Mouse (Mus musculus): ENCODE measurements around the gene Zbtb25. TPM values are rescaled to one million over a fixed set of nuclear protein-coding genes. Genes with fewer than 3 reads are reported as not detected.
A peak's percentile ranks its signal among the peaks of the same experiment; 100 is the strongest.

The Zbtb25 gene
- polyA plus RNA-seq, 1 experiment from 2014 or later, result 22.5 TPM

DNA sequence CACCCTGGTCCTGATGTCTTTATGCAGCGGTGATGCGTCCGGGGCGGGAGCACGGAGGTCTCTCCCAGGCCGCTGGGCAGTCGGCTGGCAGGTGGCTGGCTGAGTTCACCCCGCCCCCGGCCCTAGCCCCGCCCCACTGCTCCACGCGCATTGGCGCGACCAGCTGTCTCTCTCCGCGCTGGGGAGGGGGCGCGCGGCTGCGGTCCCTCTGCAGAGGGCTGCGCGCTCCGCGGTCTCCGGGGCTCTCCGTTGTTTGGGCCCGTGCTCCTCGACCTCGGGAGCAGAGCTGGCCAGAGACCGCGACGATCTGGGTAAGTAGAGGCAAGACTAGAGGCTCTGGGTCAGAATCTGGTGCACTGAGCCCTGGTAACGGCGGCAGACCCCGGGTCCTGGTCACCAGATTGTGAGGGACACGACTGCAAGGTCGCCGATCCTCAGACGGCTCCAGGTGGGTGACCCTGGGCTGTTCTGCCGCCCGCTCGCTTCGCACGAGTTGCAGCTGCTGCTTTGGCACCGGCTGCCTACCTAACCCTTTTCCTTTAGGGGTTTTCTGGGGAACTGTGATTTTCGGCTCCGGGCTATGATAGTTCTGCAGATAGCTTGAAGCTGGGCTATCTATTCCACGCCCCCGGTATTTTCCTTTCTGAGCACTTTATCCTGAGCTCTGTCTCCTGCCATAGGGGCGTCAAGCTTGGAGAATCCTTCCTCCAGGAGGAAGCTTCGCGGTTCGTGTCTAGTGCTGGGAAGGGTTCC, 44.5 kb downstream of the Zbtb25 start, which contains the start of gene Akap5:
Gene Akap5, plus strand, starts transcription at position 213 of the 753 bp plus-strand sequence.
- Histone ChIP-seq H3K9ac (peak within 1 kb of the TSS; percentile 69), H3K27ac (no peak within 1 kb of the TSS), H3K4me3 (replicated peaks) (peak within 1 kb of the TSS; percentile 62), H3K36me3 (replicated peaks) (peaks cover 15% of the 10 kb centered on the region; the same call in 1 of the 2 replicates), H3K27me3 (peaks cover 12% of the 10 kb centered on the region; the same call in 1 of the 2 replicates), H3K4me2 (peak within 1 kb of the TSS; percentile 88), H3K9me3 (no peaks in the 10 kb centered on the region), H3K4me1 (0 out of 2 replicates have a peak, but pooled peaks cover 4% of the 10 kb centered on the region)
- 2% methylated on average over 51 of the region's 53 CpGs for WGBS
- ATAC-seq (ENCODE audit: low FRiP score), result peak; percentile 99

DNA sequence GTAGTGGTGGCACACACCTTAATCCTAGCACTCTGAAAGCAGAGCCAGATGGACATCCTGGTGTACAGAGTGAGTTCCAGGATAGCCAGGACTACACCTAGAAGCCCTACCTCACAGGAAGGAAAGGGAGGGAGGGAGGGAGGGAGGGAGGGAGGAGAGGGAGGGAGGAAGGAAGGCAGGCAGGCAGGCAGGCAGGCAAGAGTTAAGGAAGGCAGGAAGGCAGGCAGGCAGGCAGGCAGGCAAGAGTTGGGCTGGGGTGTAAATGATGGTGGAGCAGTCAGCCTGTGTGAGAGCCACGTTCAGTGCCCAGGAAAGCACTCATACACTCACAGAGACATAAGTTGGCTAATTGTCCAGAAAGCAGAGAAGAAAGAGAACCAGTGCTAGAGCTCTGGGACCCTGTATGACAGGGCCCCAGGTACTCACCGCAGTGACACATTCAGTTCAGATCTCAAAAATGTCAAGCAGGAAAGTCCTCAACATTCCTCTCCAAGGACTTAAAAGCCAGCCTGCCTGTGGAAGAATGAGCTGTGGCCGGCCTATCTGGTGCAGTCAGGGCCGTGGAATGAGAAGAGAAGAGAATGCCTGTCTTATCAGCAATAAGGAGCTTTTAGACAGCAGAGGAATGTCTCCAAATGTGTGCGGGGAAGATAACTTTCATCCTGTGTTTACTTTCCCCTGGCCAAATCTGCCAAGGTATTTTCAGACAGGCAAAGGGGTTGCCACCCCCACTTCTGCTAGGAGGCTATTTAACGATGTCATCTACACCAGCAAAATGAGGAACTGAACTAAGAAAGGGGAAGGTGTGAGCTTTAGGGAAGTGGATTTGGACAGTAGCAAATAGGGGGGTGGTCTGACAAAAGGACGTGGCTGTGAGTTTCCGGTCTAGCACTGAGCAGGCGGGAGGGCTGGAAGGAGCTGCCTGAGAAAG, 50.9 kb downstream of the Zbtb25 start:
- WGBS, result 79% methylated on average over 9 of the region's 9 CpGs
- H3K4me1 ChIP-seq, result no peaks in the 10 kb centered on the region
- peaks cover 24% of the 10 kb centered on the region for H3K36me3 ChIP-seq (replicated peaks)
- H3K27ac ChIP-seq, result no peak overlapping the region
- H3K27me3 ChIP-seq, result no peaks in the 10 kb centered on the region
- no peak overlapping the region for H3K9ac ChIP-seq
- no peak for ATAC-seq (ENCODE audit: low FRiP score)
- H3K4me3 ChIP-seq (replicated peaks), result no peak overlapping the region
- H3K4me2 ChIP-seq, result no peak overlapping the region
- H3K9me3 ChIP-seq, result no peaks in the 10 kb centered on the region

DNA sequence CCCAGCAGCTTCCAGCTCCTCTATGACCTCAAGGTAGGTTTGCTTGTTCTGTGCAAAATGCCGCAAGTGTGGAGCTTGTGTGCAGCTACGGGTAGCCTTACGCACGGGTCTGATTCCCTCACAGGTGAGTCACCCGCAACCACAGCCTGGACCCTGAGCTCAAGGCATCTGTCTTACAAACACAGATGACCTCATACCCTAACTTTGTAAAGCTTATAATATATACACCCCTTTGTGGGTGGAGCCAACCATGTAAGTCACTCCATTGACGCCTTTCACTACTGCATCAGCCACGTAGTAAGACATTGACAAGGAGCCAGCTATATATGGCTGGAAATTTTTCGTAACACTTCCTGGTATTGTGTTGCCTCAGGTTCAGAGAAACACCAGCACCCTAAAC, 57.5 kb downstream of the Zbtb25 start:
- ATAC-seq (ENCODE audit: low FRiP score), result no peak
- Histone ChIP-seq H3K36me3 (replicated peaks) (peaks cover 30% of the 10 kb centered on the region), H3K4me2 (no peak overlapping the region), H3K4me3 (replicated peaks) (no peak overlapping the region), H3K9ac (no peak overlapping the region), H3K4me1 (peaks cover 5% of the 10 kb centered on the region; the same call in 1 of the 2 replicates), H3K27ac (no peak overlapping the region), H3K27me3 (no peaks in the 10 kb centered on the region), H3K9me3 (no peaks in the 10 kb centered on the region)
- 94% methylated on average over 8 of the region's 8 CpGs for WGBS

DNA sequence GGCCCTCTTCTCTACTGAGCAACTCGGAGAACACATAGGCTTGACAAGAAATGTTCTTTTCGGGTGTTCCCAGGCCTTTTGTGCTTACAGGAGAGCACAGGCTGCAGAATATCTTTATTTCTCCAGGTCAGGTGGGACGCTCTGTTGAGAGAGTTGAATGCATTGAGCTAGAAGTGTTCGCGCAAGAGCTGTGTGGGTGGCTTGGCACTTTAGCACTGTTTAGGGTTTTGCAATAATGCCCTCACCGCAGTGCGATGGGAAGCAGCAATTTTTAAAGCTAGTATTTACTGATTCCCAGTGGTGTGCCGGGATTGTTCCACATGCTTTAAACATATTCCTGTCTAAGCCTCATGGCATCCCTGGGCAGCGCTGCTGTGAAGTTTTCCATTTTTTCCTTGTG, 58.2 kb downstream of the Zbtb25 start:
- Histone ChIP-seq H3K36me3 (replicated peaks) (peaks cover 37% of the 10 kb centered on the region), H3K9me3 (no peaks in the 10 kb centered on the region), H3K27me3 (no peaks in the 10 kb centered on the region), H3K9ac (no peak overlapping the region), H3K4me3 (replicated peaks) (no peak overlapping the region), H3K27ac (no peak overlapping the region), H3K4me1 (peaks cover 5% of the 10 kb centered on the region), H3K4me2 (no peak overlapping the region)
- 95% methylated on average over 9 of the region's 9 CpGs for WGBS
- no peak for ATAC-seq (ENCODE audit: low FRiP score)

- no peak overlapping the region for H3K9ac ChIP-seq
- H3K4me3 ChIP-seq (replicated peaks), result no peak overlapping the region
- peaks cover 38% of the 10 kb centered on the region for H3K36me3 ChIP-seq (replicated peaks)
- WGBS, result 84% methylated on average over 6 of the region's 6 CpGs
- peaks cover 5% of the 10 kb centered on the region for H3K4me1 ChIP-seq
- H3K4me2 ChIP-seq, result no peak overlapping the region
- no peak for ATAC-seq (ENCODE audit: low FRiP score)
- H3K27ac ChIP-seq, result no peak overlapping the region
- no peaks in the 10 kb centered on the region for H3K27me3 ChIP-seq
- H3K9me3 ChIP-seq, result no peaks in the 10 kb centered on the region
Observed at GRCm38 (mm10) chr12:76310633-76311032, 58.8 kb downstream of the Zbtb25 start.

GRCm38 (mm10) chr12:76310007-76310406, 59.4 kb downstream of the Zbtb25 start:
- no peak overlapping the region for H3K27ac ChIP-seq
- no peak overlapping the region for H3K4me3 ChIP-seq (replicated peaks)
- no peak overlapping the region for H3K4me2 ChIP-seq
- no peak overlapping the region for H3K9ac ChIP-seq
- H3K4me1 ChIP-seq, result peaks cover 5% of the 10 kb centered on the region
- H3K27me3 ChIP-seq, result no peaks in the 10 kb centered on the region
- 91% methylated on average over 6 of the region's 6 CpGs for WGBS
- H3K36me3 ChIP-seq (replicated peaks), result peaks cover 41% of the 10 kb centered on the region
- no peaks in the 10 kb centered on the region for H3K9me3 ChIP-seq
- ATAC-seq (ENCODE audit: low FRiP score), result no peak

DNA sequence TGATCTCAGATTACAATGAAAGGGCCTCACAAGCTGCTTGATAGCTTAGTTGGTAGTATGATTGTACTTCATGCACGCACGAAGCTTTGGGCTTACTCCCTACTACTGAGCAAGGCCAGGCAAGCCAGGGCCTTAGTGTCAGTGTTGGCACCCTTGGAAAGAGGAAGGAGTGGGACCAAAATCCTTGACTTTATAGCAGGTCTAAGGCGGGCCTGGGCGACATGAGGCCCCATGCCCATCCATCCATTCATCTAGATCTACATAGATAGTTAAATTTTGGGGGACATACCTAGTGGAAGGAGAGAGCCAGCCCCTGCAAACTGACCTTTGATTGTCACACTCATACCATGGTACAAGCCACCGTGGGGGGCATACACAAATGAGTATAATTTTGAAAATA, 61.0 kb downstream of the Zbtb25 start:
- Histone ChIP-seq H3K4me3 (replicated peaks) (no peak overlapping the region), H3K9ac (no peak overlapping the region), H3K9me3 (no peaks in the 10 kb centered on the region), H3K36me3 (replicated peaks) (peaks cover 42% of the 10 kb centered on the region), H3K4me2 (no peak overlapping the region), H3K27ac (0 out of 2 replicates have a peak overlapping the region, but pooled peaks have one; percentile 25), H3K27me3 (no peaks in the 10 kb centered on the region), H3K4me1 (peaks cover 5% of the 10 kb centered on the region)
- no peak for ATAC-seq (ENCODE audit: low FRiP score)
- 89% methylated on average over 5 of the region's 5 CpGs for WGBS

- H3K4me3 ChIP-seq (replicated peaks), result no peak overlapping the region
- H3K4me1 ChIP-seq, result peaks cover 5% of the 10 kb centered on the region
- no peak overlapping the region for H3K27ac ChIP-seq
- no peaks in the 10 kb centered on the region for H3K9me3 ChIP-seq
- no peak for ATAC-seq (ENCODE audit: low FRiP score)
- no peak overlapping the region for H3K4me2 ChIP-seq
- 75% methylated on average over 9 of the region's 9 CpGs for WGBS
- peaks cover 39% of the 10 kb centered on the region for H3K36me3 ChIP-seq (replicated peaks)
- H3K9ac ChIP-seq, result no peak overlapping the region
- no peaks in the 10 kb centered on the region for H3K27me3 ChIP-seq
Observed at GRCm38 (mm10) chr12:76307964-76308363, 61.4 kb downstream of the Zbtb25 start.

DNA sequence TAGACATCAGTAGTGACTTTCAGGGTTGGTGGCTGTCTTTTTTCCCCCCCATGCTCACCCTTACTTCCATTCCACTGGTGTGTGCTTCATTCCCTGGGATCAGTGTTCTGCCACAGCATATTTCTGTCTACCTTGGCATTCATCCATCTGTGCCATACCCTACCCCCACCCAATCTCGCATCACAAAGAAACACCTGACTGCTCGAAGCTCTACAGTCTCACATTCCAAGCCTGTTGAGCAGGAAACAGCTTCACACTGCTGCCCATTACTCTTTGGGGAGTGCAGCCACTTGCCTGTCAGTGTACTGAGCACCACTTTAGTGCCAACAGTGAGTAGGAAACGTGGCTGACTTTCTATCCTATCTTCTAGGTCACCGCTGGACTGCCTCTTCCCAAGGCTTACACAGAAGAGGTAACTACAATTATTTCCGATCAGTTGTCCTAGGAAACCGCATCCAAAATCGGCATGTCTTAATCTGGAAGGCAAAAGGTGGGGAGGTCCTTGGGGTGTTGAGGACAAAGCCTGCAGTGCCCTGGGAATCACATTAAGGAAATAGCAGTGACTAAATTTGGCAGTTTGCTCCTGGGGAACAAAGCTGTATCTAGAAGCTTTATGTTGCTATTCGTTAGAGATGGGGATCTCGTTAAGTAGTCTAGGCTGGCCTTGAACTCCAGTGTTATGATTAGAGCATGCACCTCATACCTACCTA, 62.4 kb downstream of the Zbtb25 start:
- ATAC-seq (ENCODE audit: low FRiP score), result no peak
- WGBS, result 70% methylated on average over 9 of the region's 9 CpGs
- Histone ChIP-seq H3K9ac (no peak overlapping the region), H3K36me3 (replicated peaks) (peaks cover 31% of the 10 kb centered on the region), H3K27ac (no peak overlapping the region; the same call in 1 of the 2 replicates), H3K4me2 (no peak overlapping the region), H3K4me3 (replicated peaks) (no peak overlapping the region), H3K4me1 (peaks cover 5% of the 10 kb centered on the region), H3K9me3 (no peaks in the 10 kb centered on the region), H3K27me3 (no peaks in the 10 kb centered on the region)

DNA sequence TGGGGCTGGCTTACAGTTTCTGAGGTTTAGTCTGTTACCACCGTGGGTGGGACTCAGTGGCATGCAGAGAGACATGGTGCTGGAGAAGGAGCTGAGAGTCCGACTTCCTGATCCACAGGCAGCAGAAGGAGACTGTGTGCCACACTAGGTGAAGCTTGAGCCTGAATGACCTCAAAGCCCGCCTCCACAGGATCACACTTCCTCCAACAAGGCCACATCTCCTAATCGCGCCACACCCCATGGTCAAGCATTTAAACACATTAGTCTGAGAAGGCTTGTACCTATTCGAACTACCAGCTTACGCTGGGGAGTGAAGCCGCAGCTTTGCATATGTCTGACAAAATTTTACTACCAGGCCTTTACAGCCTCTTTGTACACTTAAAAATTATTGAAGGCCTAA, 64.3 kb downstream of the Zbtb25 start:
- Histone ChIP-seq H3K4me3 (replicated peaks) (no peak overlapping the region), H3K4me1 (peaks cover 5% of the 10 kb centered on the region), H3K27me3 (no peaks in the 10 kb centered on the region), H3K36me3 (replicated peaks) (peaks cover 32% of the 10 kb centered on the region), H3K9ac (no peak overlapping the region), H3K4me2 (no peak overlapping the region), H3K9me3 (no peaks in the 10 kb centered on the region), H3K27ac (no peak overlapping the region)
- ATAC-seq (ENCODE audit: low FRiP score), result no peak
- WGBS, result 92% methylated on average over 8 of the region's 8 CpGs

DNA sequence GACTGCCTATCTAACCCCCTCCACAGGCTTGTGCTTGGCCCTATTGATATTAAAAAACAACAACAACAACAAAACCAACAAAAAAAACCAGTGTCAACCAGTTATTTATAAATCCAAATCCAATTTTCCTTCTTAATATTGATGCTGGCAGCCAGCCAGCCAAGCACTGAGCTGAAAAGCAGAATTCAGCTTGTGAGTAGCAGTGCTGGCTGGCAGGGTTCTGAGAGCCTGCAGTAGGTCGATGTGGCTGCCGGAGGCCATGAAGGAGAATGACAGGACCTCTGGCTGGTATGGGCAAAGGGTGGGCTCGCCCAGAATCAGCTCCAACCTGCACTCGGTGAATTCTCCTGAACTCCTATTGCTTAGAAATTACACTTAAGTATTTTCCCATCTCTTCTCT, 65.2 kb downstream of the Zbtb25 start:
- Histone ChIP-seq H3K4me1 (peaks cover 5% of the 10 kb centered on the region), H3K27ac (no peak overlapping the region), H3K4me3 (replicated peaks) (no peak overlapping the region), H3K9me3 (no peaks in the 10 kb centered on the region), H3K36me3 (replicated peaks) (peaks cover 33% of the 10 kb centered on the region), H3K4me2 (no peak overlapping the region), H3K27me3 (no peaks in the 10 kb centered on the region), H3K9ac (no peak overlapping the region)
- 76% methylated on average over 4 of the region's 4 CpGs for WGBS
- no peak for ATAC-seq (ENCODE audit: low FRiP score)

DNA sequence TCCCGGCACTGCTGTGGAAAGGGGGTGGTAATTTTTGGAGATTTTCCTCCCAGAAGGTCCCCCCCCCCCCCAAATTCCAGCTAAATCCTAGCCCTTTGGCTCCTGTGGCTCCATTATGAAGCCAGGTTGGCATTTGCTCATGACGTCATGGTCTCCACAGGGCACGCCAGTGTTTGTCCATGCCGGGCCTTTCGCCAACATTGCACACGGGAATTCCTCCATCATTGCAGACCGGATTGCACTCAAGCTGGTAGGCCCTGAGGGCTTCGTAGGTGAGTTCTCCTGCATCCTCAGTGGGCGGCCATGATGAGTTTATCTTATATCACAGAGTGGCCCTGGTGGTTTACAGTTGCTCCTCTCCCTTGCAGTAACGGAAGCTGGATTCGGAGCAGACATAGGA, 65.9 kb downstream of the Zbtb25 start:
- no peak for ATAC-seq (ENCODE audit: low FRiP score)
- Histone ChIP-seq H3K27ac (no peak overlapping the region), H3K4me3 (replicated peaks) (no peak overlapping the region), H3K27me3 (no peaks in the 10 kb centered on the region), H3K4me1 (peaks cover 5% of the 10 kb centered on the region), H3K9ac (no peak overlapping the region), H3K4me2 (no peak overlapping the region), H3K36me3 (replicated peaks) (peaks cover 40% of the 10 kb centered on the region), H3K9me3 (no peaks in the 10 kb centered on the region)
- 93% methylated on average over 11 of the region's 11 CpGs for WGBS

Data from forebrain, embryonic 12.5 days (tissue).